Mouse (Mus musculus) MEL (cell line): ENCODE results near the gene Lipc. TPM values are rescaled to one million over a fixed set of nuclear protein-coding genes. Genes with fewer than 3 reads are reported as not detected.

Experiments
- DNase-seq: peaks from one replicate; pipeline ENCODE4 v3.0.0; 2011; ENCODE audit warnings: low read depth, low spot score
- H3K27ac ChIP-seq: 2 replicates; pipeline ENCODE4 v1.5.1; 2012; ENCODE audit warnings: low read depth, mild to moderate bottlenecking, control low read depth, low read length, moderate library complexity; ENCODE audit not compliant: control insufficient read depth
- H3K27me3 ChIP-seq, 2 experiments: fragments of 150-350 bp in 1 of 2; sonication (generic) in 1 of 2; 2 replicates each; pipeline ENCODE4 v1.6.1; 2012; ENCODE audit warnings: low read length in 2 of 2, mild to moderate bottlenecking in 2 of 2, improper control_type of control experiment in 1 of 2, moderate library complexity in 1 of 2; ENCODE audit not compliant: insufficient read depth in 2 of 2, control insufficient read depth in 1 of 2
- H3K36me3 ChIP-seq, 2 experiments: 2 replicates each; pipeline ENCODE4 v1.6.1; 2012 to 2014; ENCODE audit warnings: low read length in 2 of 2, improper control_type of control experiment in 1 of 2, inconsistent platforms in 1 of 2, mild to moderate bottlenecking in 1 of 2; ENCODE audit not compliant: insufficient read depth in 2 of 2, control insufficient read depth in 1 of 2
- H3K4me1 ChIP-seq, 2 experiments: fragments of 150-350 bp in 1 of 2; sonication (generic) in 1 of 2; 2 replicates each; pipeline ENCODE4 v1.6.1; 2012; ENCODE audit warnings: low read length in 2 of 2, improper control_type of control experiment in 1 of 2, mild to moderate bottlenecking in 1 of 2; ENCODE audit not compliant: insufficient read depth in 2 of 2, control insufficient read depth in 1 of 2
- H3K4me3 ChIP-seq, 2 experiments: fragments of 150-350 bp in 1 of 2; sonication (generic) in 1 of 2; 2 replicates each; pipeline ENCODE4 v1.5.1; 2012; ENCODE audit warnings: low read depth in 2 of 2, low read length in 2 of 2, mild to moderate bottlenecking in 2 of 2, moderate library complexity in 2 of 2, control low read depth in 1 of 2, improper control_type of control experiment in 1 of 2; ENCODE audit not compliant: control insufficient read depth in 1 of 2, insufficient read depth in 1 of 2
- H3K79me2 ChIP-seq: 2 replicates; pipeline ENCODE4 v1.6.1; 2012; ENCODE audit warnings: mild to moderate bottlenecking, low read length, moderate library complexity; ENCODE audit not compliant: control insufficient read depth, poor library complexity, insufficient read depth
- H3K9ac ChIP-seq: 2 replicates; pipeline ENCODE4 v1.6.1; 2012; ENCODE audit warnings: low read depth, mild to moderate bottlenecking, control low read depth, low read length, moderate library complexity; ENCODE audit not compliant: control insufficient read depth, poor library complexity, severe bottlenecking
- H3K9me3 ChIP-seq: fragments of 150-350 bp; sonication (generic); replicated peaks from 2 replicates; pipeline ENCODE4 v1.6.1; 2012; ENCODE audit warnings: mild to moderate bottlenecking, low read length, improper control_type of control experiment, moderate library complexity; ENCODE audit not compliant: insufficient read depth
- CHD2 ChIP-seq: IDR thresholded peaks from 2 replicates; pipeline ENCODE4 v1.6.1; 2011; ENCODE audit warnings: low read length, improper control_type of control experiment
- ETS1 ChIP-seq: IDR thresholded peaks from 2 replicates; pipeline ENCODE4 v1.6.1; 2012; ENCODE audit warnings: low read depth, mild to moderate bottlenecking, inconsistent platforms, low read length, improper control_type of control experiment, moderate library complexity
- GABPA ChIP-seq: IDR thresholded peaks from 2 replicates; pipeline ENCODE4 v1.6.1; 2012; ENCODE audit warnings: low read depth, mild to moderate bottlenecking, inconsistent platforms, low read length, improper control_type of control experiment, moderate library complexity
- GATA1 ChIP-seq: IDR thresholded peaks from 2 replicates; pipeline ENCODE4 v1.6.1; 2011; ENCODE audit warnings: low read depth, low read length, improper control_type of control experiment
- KAT2A ChIP-seq: conservative IDR thresholded peaks from 2 replicates; pipeline ENCODE4 v1.6.1; 2012; ENCODE audit warnings: low read depth, low read length, improper control_type of control experiment, inconsistent platforms
- MAX ChIP-seq: IDR thresholded peaks from 2 replicates; pipeline ENCODE4 v1.6.1; 2011; ENCODE audit warnings: low read length, improper control_type of control experiment
- MAZ ChIP-seq: IDR thresholded peaks from 2 replicates; pipeline ENCODE4 v1.6.1; 2012; ENCODE audit warnings: low read depth, mild to moderate bottlenecking, inconsistent platforms, low read length, improper control_type of control experiment
- MEF2A ChIP-seq: IDR thresholded peaks from 2 replicates; pipeline ENCODE4 v1.6.1; 2014; ENCODE audit warnings: low read depth, mild to moderate bottlenecking, inconsistent platforms, low read length, improper control_type of control experiment; ENCODE audit not compliant: poor library complexity, insufficient replicate concordance, severe bottlenecking; ENCODE audit errors: extremely low read depth
- MXI1 ChIP-seq: IDR thresholded peaks from 2 replicates; pipeline ENCODE4 v1.6.1; 2011; ENCODE audit warnings: mild to moderate bottlenecking, low read depth, low read length, improper control_type of control experiment
- MYB ChIP-seq: IDR thresholded peaks from 2 replicates; pipeline ENCODE4 v1.6.1; 2011; ENCODE audit warnings: mild to moderate bottlenecking, low read depth, low read length, improper control_type of control experiment
- MYC ChIP-seq: IDR thresholded peaks from 2 replicates; pipeline ENCODE4 v1.6.1; 2011; ENCODE audit warnings: low read depth, mild to moderate bottlenecking, low read length, improper control_type of control experiment, moderate library complexity
- NRF1 ChIP-seq: IDR thresholded peaks from 2 replicates; pipeline ENCODE4 v1.6.1; 2014; ENCODE audit warnings: low read depth, mild to moderate bottlenecking, inconsistent platforms, low read length, improper control_type of control experiment, moderate library complexity; ENCODE audit not compliant: poor library complexity, insufficient read depth, severe bottlenecking
- POLR2AphosphoS5 ChIP-seq: IDR thresholded peaks from 2 replicates; pipeline ENCODE4 v1.6.1; 2012; ENCODE audit warnings: low read depth, borderline replicate concordance, mild to moderate bottlenecking, inconsistent platforms, low read length, moderate library complexity, mixed read lengths
- TAL1 ChIP-seq: IDR thresholded peaks from 2 replicates; pipeline ENCODE4 v1.6.1; 2012; ENCODE audit warnings: mild to moderate bottlenecking, inconsistent platforms, low read length, moderate library complexity, mixed read lengths
- TBP ChIP-seq: IDR thresholded peaks from 2 replicates; pipeline ENCODE4 v1.8.0; 2011; ENCODE audit warnings: low read depth, low read length, improper control_type of control experiment
- TCF12 ChIP-seq: IDR thresholded peaks from 2 replicates; pipeline ENCODE4 v1.6.1; 2014; ENCODE audit warnings: low read depth, mild to moderate bottlenecking, inconsistent platforms, low read length, improper control_type of control experiment, moderate library complexity
- USF1 ChIP-seq: IDR thresholded peaks from 2 replicates; pipeline ENCODE4 v1.6.1; 2014; ENCODE audit warnings: low read depth, mild to moderate bottlenecking, inconsistent platforms, low read length, improper control_type of control experiment, moderate library complexity
- ZMIZ1 ChIP-seq: IDR thresholded peaks from 2 replicates; pipeline ENCODE4 v1.6.1; 2012; ENCODE audit warnings: low read depth, mild to moderate bottlenecking, inconsistent platforms, low read length, improper control_type of control experiment, moderate library complexity
- polyA plus RNA-seq, 2 experiments: library from polyadenylated mRNA; stranded (reverse) in 1 of 2; unstranded in 1 of 2; fragments of >175 nt in 1 of 2; fragments of >200 nt in 1 of 2; gene quantifications; 2 replicates each; pipeline versions ENCODE4 v1.2.1 to v1.2.4; 2012; ENCODE audit warnings: low replicate concordance in 2 of 2, low read depth in 1 of 2; ENCODE audit not compliant: insufficient read length in 2 of 2, insufficient read depth in 1 of 2, missing spikeins in 1 of 2
- total RNA-seq: library from RNA; depleted of rRNA; stranded (reverse); fragments of 300-350 nt; gene quantifications from 2 replicates; pipeline ENCODE4 v1.2.3, GENCODE M21; 2012

Gene Lipc
- total and polyA plus RNA-seq, 3 experiments, result 0.07 TPM; not detected in 2

- Histone ChIP-seq H3K4me3 (no peak overlapping the region), H3K36me3 (peaks cover 0 to 27% of the 10 kb centered on the region in 2 experiments; a peak in 2 of 4 replicates), H3K27me3 (no peaks in the 10 kb centered on the region), H3K4me1 (peaks cover 8 to 37% of the 10 kb centered on the region in 2 experiments), H3K9ac (no peak overlapping the region), H3K9me3 (no peaks in the 10 kb centered on the region), H3K27ac (no peak overlapping the region), H3K79me2 (no peaks in the 10 kb centered on the region)
- no peak for TF ChIP-seq MAX
- no peak for DNase-seq
Observed at GRCm38 (mm10) chr9:70832231-70832630, 119.8 kb downstream of the Lipc start.

- Histone ChIP-seq H3K79me2 (no peaks in the 10 kb centered on the region), H3K4me3 (no peak overlapping the region), H3K36me3 (peaks cover 0 to 20% of the 10 kb centered on the region in 2 experiments; a peak in 2 of 4 replicates), H3K9me3 (no peaks in the 10 kb centered on the region), H3K9ac (no peak overlapping the region), H3K4me1 (peaks cover 8 to 26% of the 10 kb centered on the region in 2 experiments), H3K27me3 (no peaks in the 10 kb centered on the region), H3K27ac (no peak overlapping the region)
- no peak for TF ChIP-seq USF1
- no peak for TF ChIP-seq TBP
- no peak for TF ChIP-seq NRF1
- no peak for TF ChIP-seq TAL1
- TF ChIP-seq MYC, result no peak
- no peak for TF ChIP-seq POLR2AphosphoS5
- TF ChIP-seq GABPA, result no peak
- no peak for TF ChIP-seq MYB
- no peak for TF ChIP-seq CHD2
- TF ChIP-seq MEF2A, result no peak
- no peak for TF ChIP-seq GATA1
- TF ChIP-seq ZMIZ1, result no peak
- TF ChIP-seq MAZ, result no peak
- no peak for TF ChIP-seq TCF12
- no peak for TF ChIP-seq ETS1
- no peak for TF ChIP-seq MXI1
- TF ChIP-seq KAT2A, result no peak
- DNase-seq, result no peak
Observed at GRCm38 (mm10) chr9:70830844-70831529, 121.0 kb downstream of the Lipc start.
